8 mouse cellular contexts compared by ENCODE assay signal in the genomic region with DNA sequence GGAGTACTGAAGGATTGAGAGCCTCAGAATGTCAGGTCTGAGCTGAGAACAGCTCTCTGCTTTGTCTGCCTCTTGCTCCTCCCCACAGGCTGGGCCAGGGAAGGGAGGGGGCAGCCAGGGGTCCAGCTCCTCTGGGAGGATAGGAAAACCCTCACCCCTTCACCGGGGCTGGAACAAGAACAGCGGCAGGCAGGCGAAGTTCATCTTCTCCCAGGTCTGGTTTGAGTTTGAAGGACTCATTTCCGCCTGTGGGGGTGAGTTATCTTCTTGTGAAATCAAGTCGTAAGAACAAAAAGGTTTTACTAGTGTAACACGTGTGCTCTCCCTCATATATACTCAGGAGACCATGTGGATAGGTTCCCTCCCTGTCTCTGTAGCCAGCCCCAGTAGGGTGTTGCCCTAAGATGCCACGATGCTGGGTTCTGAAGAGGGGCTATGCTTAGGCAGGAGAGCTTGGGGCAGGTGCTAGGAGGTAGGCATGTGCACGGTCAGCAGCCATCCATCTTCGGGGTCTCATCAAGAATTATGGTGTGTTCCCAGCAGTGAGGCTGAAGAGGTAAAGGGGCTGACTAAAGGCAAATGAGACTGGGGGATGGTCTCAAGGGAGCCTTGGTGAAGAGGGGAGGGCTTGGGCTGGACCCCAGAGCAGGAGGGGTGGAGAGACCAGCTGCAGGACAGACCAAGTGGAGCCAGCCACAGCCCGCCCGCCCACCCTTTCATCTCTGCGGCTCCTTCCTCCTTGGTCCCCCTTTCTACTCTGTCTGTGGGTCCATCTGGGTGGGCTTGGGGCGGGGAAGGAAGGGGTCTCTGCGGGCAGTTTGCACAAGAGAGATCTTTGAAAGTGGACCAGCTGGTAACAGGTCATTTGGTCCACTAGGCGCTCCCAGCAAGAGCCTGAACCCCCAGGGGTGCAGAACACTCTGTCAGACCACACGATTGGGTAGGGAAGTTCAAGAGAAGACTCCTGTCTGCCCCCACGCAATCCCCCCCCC. TPM values are rescaled to one million over a fixed set of nuclear protein-coding genes. Genes with fewer than 3 reads are reported as not detected.
A peak's percentile ranks its signal among the peaks of the same experiment; 100 is the strongest.
DNase-seq lines count a peak whose midpoint lies in the region; ATAC-seq lines count a peak whose summit lies in the region.

No protein-coding gene starts in this region.

- no peak overlapping the region for H3K4me3 ChIP-seq in hindbrain, embryonic 15.5 days

- H3K4me1 ChIP-seq in hindbrain, embryonic 15.5 days (replicated peaks) = peaks cover 33% of the 10 kb centered on the region

- peak; percentile 47 for DNase-seq in T-cell, adult 2 months (ENCODE audit: low spot score)
- peak; percentile 80 for DNase-seq in embryo, embryonic 11 days
- peak; percentile 67 for DNase-seq in neural tube, embryonic 10.5 days (ENCODE audit: extremely low spot score, low spot score)
- DNase-seq in gastrocnemius, adult 18-20 months (ENCODE audit: low spot score) = no peak
- no peak for DNase-seq in frontal cortex, postnatal 25 days (ENCODE audit: low spot score in 2 of 2)
- no peak for DNase-seq in left cerebral cortex, postnatal 14 days (ENCODE audit: low spot score in 2 of 2)
- DNase-seq in heart, postnatal 14 days = no peak

- 11% methylated on average over 17 of the region's 17 CpGs for WGBS in hindbrain, embryonic 15.5 days

- no peaks in the 10 kb centered on the region for H3K36me3 ChIP-seq in hindbrain, embryonic 15.5 days

- H3K4me2 ChIP-seq in hindbrain, embryonic 15.5 days = no peak overlapping the region

- H3K9ac ChIP-seq in hindbrain, embryonic 15.5 days = no peak overlapping the region

- intact Hi-C loops in left cerebral cortex, postnatal 14 days (cut with DNase I) = no loop called here
- intact Hi-C loops in heart, postnatal 14 days (cut with DNase I) = no loop called here

- no peaks in the 10 kb centered on the region for H3K9me3 ChIP-seq in hindbrain, embryonic 15.5 days

- H3K27ac ChIP-seq in hindbrain, embryonic 15.5 days (replicated peaks) = 0 out of 2 replicates have a peak overlapping the region, but pooled peaks have one; percentile 27

- H3K27me3 ChIP-seq in hindbrain, embryonic 15.5 days = peaks cover 20% of the 10 kb centered on the region

- ATAC-seq in hindbrain, embryonic 15.5 days (ENCODE audit: low FRiP score, low read depth) = peak; percentile 35; the same call in 1 of the 2 replicates

RNA-seq across cellular contexts. Expression of a gene that starts 15.6 kb away (rescaled TPM):
- 0.38 and 0.58 TPM in 2 replicates for polyA plus RNA-seq in hindbrain, embryonic 15.5 days (2015; fragmentation: Nextera tagmentation; extraction: Ambion mirVana)
- total RNA-seq in gastrocnemius, adult 18-20 months (2021) = not detected
- 1 to 10 TPM in 1 of 2 experiments, under 1 TPM in 1; 0.42 to 1.3 TPM for total RNA-seq in left cerebral cortex, postnatal 14 days (2021)
- under 1 TPM in 1 of 2 experiments, not detected in 1; 0.53 TPM for total RNA-seq in heart, postnatal 14 days (2021)

Comparison
In these comparisons a context has a peak if more than half of its experiments do, and no peak if none do; other contexts are left out.
1. DNase-seq: peak in T-cell, adult 2 months (single experiment), embryo, embryonic 11 days (single experiment) and neural tube, embryonic 10.5 days (single experiment); none in gastrocnemius, adult 18-20 months (single experiment), frontal cortex, postnatal 25 days (0 of 2), left cerebral cortex, postnatal 14 days (0 of 2) and heart, postnatal 14 days (0 of 2).